Mouse (Mus musculus): Measurements from ENCODE around the gene Selenon. TPM values are rescaled to one million over a fixed set of nuclear protein-coding genes. Genes with fewer than 3 reads are reported as not detected.

Selenon gene
- polyA plus RNA-seq, 1 experiment from 2014 or later = 15.4 TPM

GRCm38 (mm10) chr4:134575486-134575885, 23.5 kb upstream of the Selenon start:
- WGBS = 46% methylated on average over 11 of the region's 11 CpGs
- Histone ChIP-seq H3K9me3 (no peaks in the 10 kb centered on the region), H3K36me3 (no peaks in the 10 kb centered on the region), H3K9ac (no peak overlapping the region), H3K27ac (no peak overlapping the region), H3K4me2 (no peak overlapping the region), H3K27me3 (no peaks in the 10 kb centered on the region), H3K4me1 (peaks cover 23% of the 10 kb centered on the region), H3K4me3 (no peak overlapping the region)
- ATAC-seq (ENCODE audit: insufficient number of reproducible peaks, insufficient read depth, low FRiP score, low TSS enrichment, low read depth) = no peak

- WGBS = 75% methylated on average over 24 of the region's 24 CpGs
Measured at GRCm38 (mm10) chr4:134572449-134573300, 20.7 kb upstream of the Selenon start.

GRCm38 (mm10) chr4:134570704-134571451, 18.9 kb upstream of the Selenon start:
- Histone ChIP-seq H3K4me2 (no peak overlapping the region), H3K36me3 (peaks cover under 1% of the 10 kb centered on the region; the same call in 1 of the 2 replicates), H3K27me3 (no peaks in the 10 kb centered on the region; the same call in 1 of the 2 replicates), H3K9me3 (no peaks in the 10 kb centered on the region), H3K27ac (no peak overlapping the region), H3K4me1 (0 out of 2 replicates have a peak, but pooled peaks cover 2% of the 10 kb centered on the region), H3K9ac (no peak overlapping the region), H3K4me3 (no peak overlapping the region)
- WGBS = 75% methylated on average over 14 of the region's 14 CpGs
- no peak for ATAC-seq (ENCODE audit: insufficient number of reproducible peaks, insufficient read depth, low FRiP score, low TSS enrichment, low read depth)

More at GRCm38 (mm10) chr4:134572449-134573300, 20.7 kb upstream of the Selenon start:
- ATAC-seq (ENCODE audit: insufficient number of reproducible peaks, insufficient read depth, low FRiP score, low TSS enrichment, low read depth) = no peak
- Histone ChIP-seq H3K4me3 (no peak overlapping the region), H3K4me2 (no peak overlapping the region), H3K36me3 (no peaks in the 10 kb centered on the region), H3K9me3 (no peaks in the 10 kb centered on the region), H3K27me3 (no peaks in the 10 kb centered on the region; the same call in 1 of the 2 replicates), H3K9ac (no peak overlapping the region), H3K4me1 (0 out of 2 replicates have a peak, but pooled peaks cover under 1% of the 10 kb centered on the region), H3K27ac (no peak overlapping the region)

GRCm38 (mm10) chr4:134569831-134570230, 17.9 kb upstream of the Selenon start:
- H3K4me2 ChIP-seq = no peak overlapping the region

GRCm38 (mm10) chr4:134569205-134569604, 17.2 kb upstream of the Selenon start:
- 0 out of 2 replicates have a peak, but pooled peaks cover 2% of the 10 kb centered on the region for H3K4me1 ChIP-seq

More at GRCm38 (mm10) chr4:134569831-134570230, 17.9 kb upstream of the Selenon start:
- Histone ChIP-seq H3K4me3 (no peak overlapping the region), H3K36me3 (peaks cover 7% of the 10 kb centered on the region), H3K27me3 (no peaks in the 10 kb centered on the region; the same call in 1 of the 2 replicates), H3K27ac (no peak overlapping the region), H3K9me3 (peaks cover 6% of the 10 kb centered on the region; the same call in 1 of the 2 replicates), H3K4me1 (0 out of 2 replicates have a peak, but pooled peaks cover 2% of the 10 kb centered on the region), H3K9ac (no peak overlapping the region)
- no peak for ATAC-seq (ENCODE audit: insufficient number of reproducible peaks, insufficient read depth, low FRiP score, low TSS enrichment, low read depth)
- WGBS = 82% methylated on average over 8 of the region's 8 CpGs

GRCm38 (mm10) chr4:134567377-134568226, 15.6 kb upstream of the Selenon start:
- Histone ChIP-seq H3K9ac (no peak overlapping the region), H3K36me3 (peaks cover 7% of the 10 kb centered on the region), H3K4me3 (no peak overlapping the region), H3K27me3 (no peaks in the 10 kb centered on the region; the same call in 1 of the 2 replicates), H3K4me1 (0 out of 2 replicates have a peak, but pooled peaks cover 2% of the 10 kb centered on the region), H3K4me2 (no peak overlapping the region), H3K9me3 (peaks cover 6% of the 10 kb centered on the region; the same call in 1 of the 2 replicates), H3K27ac (no peak overlapping the region)
- ATAC-seq (ENCODE audit: insufficient number of reproducible peaks, insufficient read depth, low FRiP score, low TSS enrichment, low read depth) = no peak
- WGBS = 45% methylated on average over 19 of the region's 19 CpGs

More at GRCm38 (mm10) chr4:134569205-134569604, 17.2 kb upstream of the Selenon start:
- H3K27me3 ChIP-seq = no peaks in the 10 kb centered on the region; the same call in 1 of the 2 replicates
- no peak overlapping the region for H3K4me2 ChIP-seq
- H3K27ac ChIP-seq = no peak overlapping the region
- no peak overlapping the region for H3K9ac ChIP-seq
- no peak overlapping the region for H3K4me3 ChIP-seq
- no peak for ATAC-seq (ENCODE audit: insufficient number of reproducible peaks, insufficient read depth, low FRiP score, low TSS enrichment, low read depth)
- WGBS = 72% methylated on average over 6 of the region's 6 CpGs
- peaks cover 6% of the 10 kb centered on the region; the same call in 1 of the 2 replicates for H3K9me3 ChIP-seq
- H3K36me3 ChIP-seq = peaks cover 7% of the 10 kb centered on the region

GRCm38 (mm10) chr4:134564093-134564492, 12.1 kb upstream of the Selenon start:
- Histone ChIP-seq H3K4me2 (no peak overlapping the region), H3K27me3 (no peaks in the 10 kb centered on the region; the same call in 1 of the 2 replicates), H3K36me3 (peaks cover 7% of the 10 kb centered on the region), H3K27ac (no peak overlapping the region; the same call in 1 of the 2 replicates), H3K4me1 (0 out of 2 replicates have a peak, but pooled peaks cover 2% of the 10 kb centered on the region), H3K9ac (no peak overlapping the region), H3K9me3 (peaks cover 6% of the 10 kb centered on the region; the same call in 1 of the 2 replicates), H3K4me3 (no peak overlapping the region)
- 82% methylated on average over 6 of the region's 6 CpGs for WGBS
- ATAC-seq (ENCODE audit: insufficient number of reproducible peaks, insufficient read depth, low FRiP score, low TSS enrichment, low read depth) = no peak

- 87% methylated on average over 16 of the region's 16 CpGs for WGBS
- Histone ChIP-seq H3K4me1 (peaks cover 4% of the 10 kb centered on the region), H3K9me3 (peaks cover 6% of the 10 kb centered on the region; the same call in 1 of the 2 replicates), H3K9ac (no peak overlapping the region), H3K27ac (no peak overlapping the region), H3K36me3 (peaks cover 7% of the 10 kb centered on the region), H3K27me3 (no peaks in the 10 kb centered on the region; the same call in 1 of the 2 replicates), H3K4me3 (no peak overlapping the region), H3K4me2 (no peak overlapping the region)
- no peak for ATAC-seq (ENCODE audit: insufficient number of reproducible peaks, insufficient read depth, low FRiP score, low TSS enrichment, low read depth)
Measured at GRCm38 (mm10) chr4:134563624-134564023, 11.7 kb upstream of the Selenon start.

- 95% methylated on average over 2 of the region's 2 CpGs for WGBS
Measured at GRCm38 (mm10) chr4:134562014-134562413, 10.0 kb upstream of the Selenon start.

GRCm38 (mm10) chr4:134560699-134561098, 8.7 kb upstream of the Selenon start:
- peaks cover 4% of the 10 kb centered on the region for H3K36me3 ChIP-seq
- no peak overlapping the region for H3K9ac ChIP-seq
- H3K4me3 ChIP-seq = no peak overlapping the region
- WGBS = 92% methylated on average over 8 of the region's 8 CpGs
- H3K4me2 ChIP-seq = no peak overlapping the region
- no peak overlapping the region for H3K27ac ChIP-seq
- H3K9me3 ChIP-seq = peaks cover 6% of the 10 kb centered on the region; the same call in 1 of the 2 replicates
- H3K27me3 ChIP-seq = no peaks in the 10 kb centered on the region
- peaks cover 13% of the 10 kb centered on the region for H3K4me1 ChIP-seq
- no peak for ATAC-seq (ENCODE audit: insufficient number of reproducible peaks, insufficient read depth, low FRiP score, low TSS enrichment, low read depth)

More at GRCm38 (mm10) chr4:134562014-134562413, 10.0 kb upstream of the Selenon start:
- peaks cover 6% of the 10 kb centered on the region; the same call in 1 of the 2 replicates for H3K9me3 ChIP-seq
- H3K4me2 ChIP-seq = no peak overlapping the region
- H3K4me1 ChIP-seq = peaks cover 13% of the 10 kb centered on the region
- no peaks in the 10 kb centered on the region for H3K27me3 ChIP-seq
- ATAC-seq (ENCODE audit: insufficient number of reproducible peaks, insufficient read depth, low FRiP score, low TSS enrichment, low read depth) = no peak
- no peak overlapping the region for H3K4me3 ChIP-seq
- no peak overlapping the region for H3K27ac ChIP-seq
- no peak overlapping the region for H3K9ac ChIP-seq
- peaks cover 7% of the 10 kb centered on the region for H3K36me3 ChIP-seq
